In the genomic region with DNA sequence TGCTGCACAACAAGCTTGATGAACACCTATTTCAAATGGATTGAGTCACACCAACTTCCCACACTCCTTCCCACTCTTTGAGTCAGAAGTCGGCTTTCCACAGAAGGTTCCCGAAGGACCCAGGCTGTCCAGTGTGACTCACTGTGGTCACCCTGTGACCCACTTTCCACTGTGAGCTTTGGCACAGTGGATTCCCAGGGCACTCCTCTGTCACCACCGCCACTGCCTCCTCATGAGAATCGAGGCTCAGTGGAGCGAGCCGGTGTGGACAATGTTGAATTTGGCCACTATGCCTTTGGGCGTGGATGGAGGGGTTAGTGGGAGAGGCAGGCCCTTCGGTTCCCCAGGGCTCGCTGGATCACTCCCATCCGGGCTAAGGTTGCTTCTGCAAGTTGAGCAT, we compare ENCODE assay signal across 16 mouse cellular contexts. TPM values are rescaled to one million over a fixed set of nuclear protein-coding genes. Genes with fewer than 3 reads are reported as not detected.
DNase-seq lines count a peak whose midpoint lies in the region; ATAC-seq lines count a peak whose summit lies in the region.
"Had no signal": no experiment of that assay in that cellular context is flagged by ENCODE, and none has a peak within 500 bp of the region (broad histone marks: within the 10 kb centered on the region; RNA-seq: fewer than 3 reads in every experiment).

No protein-coding gene starts in this region.

- 0 out of 2 replicates have a peak, but pooled peaks cover 5% of the 10 kb centered on the region for H3K4me1 ChIP-seq in heart, embryonic 10.5 days

- no peaks in the 10 kb centered on the region for H3K27me3 ChIP-seq in heart, embryonic 10.5 days (ENCODE audit: insufficient read depth, poor library complexity, severe bottlenecking)
- H3K27me3 ChIP-seq: limb, embryonic 13.5 days had no signal

- ATAC-seq in inflammation-experienced regulatory T-cells, adult 6 months: no peak

- H3K9me3 ChIP-seq in heart, embryonic 10.5 days: no peaks in the 10 kb centered on the region
- H3K9me3 ChIP-seq: limb, embryonic 13.5 days had no signal

- H3K4me3 ChIP-seq in heart, embryonic 10.5 days: no peak overlapping the region
- H3K4me3 ChIP-seq: limb, embryonic 13.5 days had no signal

- H3K27ac ChIP-seq in heart, embryonic 10.5 days: no peak overlapping the region
- H3K27ac ChIP-seq: kidney, postnatal 0 days had no signal

- H3K36me3 ChIP-seq in heart, embryonic 10.5 days: no peaks in the 10 kb centered on the region
- H3K36me3 ChIP-seq: limb, embryonic 13.5 days had no signal

- 90% methylated on average over 10 of the region's 10 CpGs for WGBS in heart, embryonic 10.5 days

- peak; percentile 98 for DNase-seq in heart, adult 11 months
- DNase-seq in heart, embryonic 10.5 days (ENCODE audit: low spot score): no peak
- DNase-seq in Muller cell, postnatal 12 days (ENCODE audit: inconsistent ontology term): peak; percentile 75
- DNase-seq in adrenal gland, postnatal 36 days: peak; percentile 60 to 64
- DNase-seq in heart, adult 9 months (ENCODE audit: low spot score in 2 of 2): peak; percentile 74 to 76
- DNase-seq in spleen, postnatal 4 days (ENCODE audit: low spot score in 2 of 2): no peak
- no peak for DNase-seq in ovary, postnatal 36 days (ENCODE audit: low spot score)
- DNase-seq: cerebellum, adult 2 months; embryo, embryonic 11 days; lung, adult 18-20 months; thymus, postnatal 4 days had no signal

RNA-seq across cellular contexts. Expression of a gene that starts 25.3 kb away (rescaled TPM):
- 17.1 and 19.7 TPM in 2 replicates for polyA plus RNA-seq in heart, embryonic 10.5 days (2016; fragmentation: Nextera tagmentation; extraction: Ambion mirVana)
- total RNA-seq in adrenal gland, postnatal 36 days (2021): 10 to 100 TPM; 37.3 to 74.0 TPM
- not detected for polyA plus RNA-seq in inflammation-experienced regulatory T-cells, adult 6 months (2017; shearing (Covaris generic))
- total RNA-seq: megakaryocyte progenitor cell, adult 5-6 weeks; monocyte, adult 5-6 weeks had no signal

Comparison
In these comparisons a context has a peak if more than half of its experiments do, and no peak if none do; other contexts are left out.
1. DNase-seq: peak in heart, adult 11 months (single experiment), Muller cell, postnatal 12 days (single experiment), adrenal gland, postnatal 36 days (2 of 2) and heart, adult 9 months (2 of 2); none in heart, embryonic 10.5 days (single experiment), spleen, postnatal 4 days (0 of 2) and ovary, postnatal 36 days (single experiment).
2. RNA of a gene that starts 25.3 kb away (polyA plus RNA-seq): 17.1 to 19.7 TPM in heart, embryonic 10.5 days; not detected in inflammation-experienced regulatory T-cells, adult 6 months; every median in the first group is over 10 times any median in the second.